ENCODE assay signal across 21 mouse cellular contexts in the genomic region with DNA sequence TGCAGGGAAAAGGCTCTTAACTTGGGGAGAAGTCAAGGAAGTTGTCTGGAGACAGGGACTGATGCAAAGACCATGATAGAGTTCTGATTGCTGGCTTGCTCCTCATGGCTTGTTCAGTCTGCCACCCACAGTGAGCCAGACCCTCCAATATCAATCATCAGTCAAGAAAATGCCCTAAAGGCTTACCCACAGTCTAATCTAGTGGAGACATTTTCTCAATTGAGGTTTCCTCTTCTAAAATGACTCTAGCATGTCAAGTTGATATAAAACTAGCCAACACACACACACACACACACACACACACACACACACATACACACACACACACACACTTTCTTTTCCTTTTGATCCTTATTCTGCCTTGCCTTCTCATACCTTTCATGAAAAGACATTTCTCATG.
"Had no signal": no experiment of that assay in that cellular context is flagged by ENCODE, and none has a peak within 500 bp of the region (broad histone marks: within the 10 kb centered on the region; RNA-seq: fewer than 3 reads in every experiment).

No protein-coding gene starts in this region.

- ATAC-seq: hindbrain, embryonic 16.5 days; hindbrain, postnatal 0 days; inflammation-experienced regulatory T-cells, adult 6 months; intestine, embryonic 15.5 days; intestine, embryonic 16.5 days; intestine, postnatal 0 days had no signal

- DNase-seq: heart, postnatal 14 days; heart, postnatal 36 days; heart, postnatal 4 days; kidney, adult 11 months; kidney, adult 18-20 months; kidney, adult 2 months; kidney, adult 8-10 months; kidney, adult 9 months; kidney, postnatal 10 days; kidney, postnatal 14 days; kidney, postnatal 25 days; kidney, postnatal 36 days; kidney, postnatal 4 days; layer of hippocampus, adult 9-11 months; layer of hippocampus, postnatal 36 days had no signal
